Mouse (Mus musculus) bone marrow macrophage, adult 2 months (primary cell): ENCODE measurements around the gene Cysltr2.

Experiments used
- CTCF ChIP-seq: IDR thresholded peaks from 2 replicates; pipeline ENCODE4 v1.5.1; 2012; ENCODE audit warnings: low read depth, mild to moderate bottlenecking, low read length, moderate library complexity
- POLR2A ChIP-seq: IDR thresholded peaks from 2 replicates; pipeline ENCODE4 v1.6.1; 2012; ENCODE audit warnings: mild to moderate bottlenecking, low read depth, low read length, borderline replicate concordance

- TF ChIP-seq CTCF: no peak
- no peak for TF ChIP-seq POLR2A
These were observed 37.5 kb upstream of the Cysltr2 start for GRCm38 (mm10) chr14:73086425-73086824.
